Mouse (Mus musculus) bone marrow macrophage, adult 2 months (primary cell): ENCODE measurements around the gene St7. TPM values are rescaled to one million over a fixed set of nuclear protein-coding genes. Genes with fewer than 3 reads are reported as not detected.
"Not testable (repeated sequence)": the region's sequence is repeated elsewhere in the genome, so short reads cannot be mapped to it uniquely, and the experiment has no call there.

Source experiments
- H3K27ac ChIP-seq: 2 replicates; pipeline ENCODE4 v1.5.1; 2012; ENCODE audit warnings: low read depth, low read length; ENCODE audit not compliant: insufficient read depth
- H3K4me1 ChIP-seq: 2 replicates; pipeline ENCODE4 v1.6.1; 2012; ENCODE audit warnings: low read length; ENCODE audit not compliant: control insufficient read depth, insufficient read depth
- H3K4me3 ChIP-seq: 2 replicates; pipeline ENCODE4 v1.5.1; 2012; ENCODE audit warnings: mild to moderate bottlenecking, low read length, moderate library complexity; ENCODE audit not compliant: insufficient read depth
- CTCF ChIP-seq: IDR thresholded peaks from 2 replicates; pipeline ENCODE4 v1.5.1; 2012; ENCODE audit warnings: low read depth, mild to moderate bottlenecking, low read length, moderate library complexity
- POLR2A ChIP-seq: IDR thresholded peaks from 2 replicates; pipeline ENCODE4 v1.6.1; 2012; ENCODE audit warnings: mild to moderate bottlenecking, low read depth, low read length, borderline replicate concordance
- polyA plus RNA-seq: library from polyadenylated mRNA; stranded (reverse); fragments of >200 nt; gene quantifications from 2 replicates; pipeline ENCODE4 v1.2.4, GENCODE M21; 2012; ENCODE audit not compliant: missing spikeins, insufficient read depth, insufficient read length

Gene St7
- polyA plus RNA-seq, 1 experiment, result 5.3 TPM

- no peak for TF ChIP-seq CTCF
- TF ChIP-seq POLR2A, result no peak
Measured at GRCm38 (mm10) chr6:17675019-17675756, 17.5 kb upstream of the St7 start.

GRCm38 (mm10) chr6:17677008-17677407, 15.7 kb upstream of the St7 start:
- Histone ChIP-seq H3K4me1 (peaks cover 5% of the 10 kb centered on the region), H3K4me3 (no peak overlapping the region), H3K27ac (no peak overlapping the region)
- TF ChIP-seq CTCF (no peak), POLR2A (no peak)

More at GRCm38 (mm10) chr6:17675019-17675756, 17.5 kb upstream of the St7 start:
- Histone ChIP-seq H3K4me1 (peaks cover 5% of the 10 kb centered on the region), H3K4me3 (no peak overlapping the region), H3K27ac (no peak overlapping the region)

- Histone ChIP-seq H3K4me3 (no peak overlapping the region), H3K27ac (no peak overlapping the region), H3K4me1 (0 out of 2 replicates have a peak, but pooled peaks cover 2% of the 10 kb centered on the region)
- TF ChIP-seq POLR2A (no peak), CTCF (no peak)
Measured at GRCm38 (mm10) chr6:17680266-17680925, 12.3 kb upstream of the St7 start.

GRCm38 (mm10) chr6:17681810-17682209, 10.9 kb upstream of the St7 start:
- no peak overlapping the region for H3K27ac ChIP-seq

GRCm38 (mm10) chr6:17688676-17689075, 4.1 kb upstream of the St7 start:
- peak overlapping the region; percentile 42 for H3K4me3 ChIP-seq
- TF ChIP-seq CTCF (no peak), POLR2A (no peak)
- H3K27ac ChIP-seq, result peak overlapping the region; percentile 52
- H3K4me1 ChIP-seq, result peaks cover 9% of the 10 kb centered on the region; the same call in 1 of the 2 replicates

More at GRCm38 (mm10) chr6:17681810-17682209, 10.9 kb upstream of the St7 start:
- TF ChIP-seq CTCF (no peak), POLR2A (no peak)
- Histone ChIP-seq H3K4me1 (0 out of 2 replicates have a peak, but pooled peaks cover 2% of the 10 kb centered on the region), H3K4me3 (no peak overlapping the region)

GRCm38 (mm10) chr6:17693726-17694549, 1.2 kb downstream of the St7 start:
- Histone ChIP-seq H3K4me1 (peaks cover 12% of the 10 kb centered on the region), H3K27ac (peak overlapping the region; percentile 47)
- TF ChIP-seq POLR2A, result no peak
- no peak for TF ChIP-seq CTCF

GRCm38 (mm10) chr6:17694550-17694951, 1.8 kb downstream of the St7 start:
- Histone ChIP-seq H3K4me1 (peaks cover 7% of the 10 kb centered on the region), H3K27ac (no peak overlapping the region), H3K4me3 (peak overlapping the region; percentile 81)
- no peak for TF ChIP-seq POLR2A
- no peak for TF ChIP-seq CTCF

More at GRCm38 (mm10) chr6:17693726-17694549, 1.2 kb downstream of the St7 start:
- peak overlapping the region; percentile 81 for H3K4me3 ChIP-seq

GRCm38 (mm10) chr6:17696321-17696734, 3.6 kb downstream of the St7 start:
- TF ChIP-seq POLR2A (no peak), CTCF (peak; percentile 37; the same call in 1 of the 2 replicates)
- no peak overlapping the region for H3K27ac ChIP-seq
- no peak overlapping the region for H3K4me3 ChIP-seq

GRCm38 (mm10) chr6:17700936-17701612, 8.3 kb downstream of the St7 start:
- TF ChIP-seq CTCF (no peak), POLR2A (no peak)
- Histone ChIP-seq H3K4me3 (no peak overlapping the region), H3K4me1 (peaks cover 4% of the 10 kb centered on the region; the same call in 1 of the 2 replicates), H3K27ac (no peak overlapping the region)

More at GRCm38 (mm10) chr6:17696321-17696734, 3.6 kb downstream of the St7 start:
- peaks cover 7% of the 10 kb centered on the region for H3K4me1 ChIP-seq

GRCm38 (mm10) chr6:17704038-17704437, 11.3 kb downstream of the St7 start:
- not testable (repeated sequence) for H3K4me3 ChIP-seq, H3K4me1 ChIP-seq, H3K27ac ChIP-seq
